34 mouse cellular contexts compared by ENCODE assay signal in the genomic region with DNA sequence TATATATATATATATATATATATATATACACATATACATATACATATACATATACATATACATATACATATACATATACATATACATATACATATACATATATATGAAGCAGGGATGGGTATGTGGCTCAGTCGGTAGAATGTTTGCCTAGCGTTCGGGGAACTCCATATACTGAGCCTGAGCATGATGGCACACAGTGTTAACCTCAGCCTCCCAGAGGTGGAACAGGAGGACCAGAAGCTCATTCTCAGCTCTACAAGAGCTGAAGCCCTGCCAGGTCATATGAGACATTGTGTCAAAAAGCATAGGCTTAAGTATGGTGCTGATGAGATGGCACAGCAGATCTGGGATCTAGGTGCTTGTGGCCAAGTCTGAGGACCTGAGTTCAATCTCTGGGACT.
"Had no signal": no experiment of that assay in that cellular context is flagged by ENCODE, and none has a peak within 500 bp of the region (broad histone marks: within the 10 kb centered on the region; RNA-seq: fewer than 3 reads in every experiment).

No protein-coding gene starts in this region.

- DNase-seq: heart, postnatal 10 days; heart, postnatal 14 days; heart, postnatal 36 days; heart, postnatal 4 days; kidney, adult 11 months; kidney, adult 18-20 months; kidney, adult 2 months; kidney, adult 8-10 months; kidney, adult 9 months; kidney, postnatal 10 days; kidney, postnatal 14 days; kidney, postnatal 25 days; kidney, postnatal 36 days; kidney, postnatal 4 days; layer of hippocampus, adult 9-11 months; layer of hippocampus, postnatal 36 days had no signal

- H3K4me3 ChIP-seq: heart, embryonic 10.5 days; heart, embryonic 12.5 days; heart, embryonic 13.5 days; heart, embryonic 15.5 days; hindbrain, embryonic 10.5 days; hindbrain, embryonic 12.5 days; hindbrain, embryonic 13.5 days; hindbrain, embryonic 15.5 days; intestine, embryonic 15.5 days; kidney, embryonic 15.5 days; layer of hippocampus, adult 2 months had no signal

- H3K36me3 ChIP-seq: heart, embryonic 10.5 days; heart, embryonic 12.5 days; heart, embryonic 15.5 days; hindbrain, embryonic 10.5 days; hindbrain, embryonic 12.5 days; hindbrain, embryonic 15.5 days; intestine, embryonic 15.5 days; kidney, embryonic 15.5 days had no signal

- H3K4me2 ChIP-seq: heart, embryonic 12.5 days; heart, embryonic 13.5 days; heart, embryonic 15.5 days; hindbrain, embryonic 12.5 days; hindbrain, embryonic 13.5 days; hindbrain, embryonic 14.5 days; hindbrain, embryonic 15.5 days; intestine, embryonic 15.5 days; kidney, embryonic 15.5 days had no signal

- H3K9ac ChIP-seq: heart, embryonic 12.5 days; heart, embryonic 13.5 days; heart, embryonic 15.5 days; hindbrain, embryonic 12.5 days; hindbrain, embryonic 13.5 days; hindbrain, embryonic 14.5 days; hindbrain, embryonic 15.5 days; intestine, embryonic 15.5 days; kidney, embryonic 15.5 days had no signal

- ATAC-seq: hindbrain, embryonic 16.5 days; hindbrain, postnatal 0 days; inflammation-experienced regulatory T-cells, adult 6 months; intestine, embryonic 15.5 days; intestine, embryonic 16.5 days; intestine, postnatal 0 days had no signal

- H3K27ac ChIP-seq: heart, embryonic 10.5 days; heart, embryonic 13.5 days; heart, embryonic 15.5 days; hindbrain, embryonic 10.5 days; hindbrain, embryonic 12.5 days; hindbrain, embryonic 13.5 days; hindbrain, embryonic 14.5 days; hindbrain, embryonic 15.5 days; hindbrain, postnatal 0 days; intestine, embryonic 15.5 days; kidney, embryonic 15.5 days; kidney, postnatal 0 days; layer of hippocampus, adult 2 months had no signal

- H3K4me1 ChIP-seq: heart, embryonic 10.5 days; heart, embryonic 12.5 days; heart, embryonic 13.5 days; heart, embryonic 15.5 days; hindbrain, embryonic 12.5 days; hindbrain, embryonic 13.5 days; hindbrain, embryonic 15.5 days; intestine, embryonic 15.5 days; kidney, embryonic 15.5 days had no signal

- H3K9me3 ChIP-seq: heart, embryonic 10.5 days; heart, embryonic 13.5 days; heart, embryonic 15.5 days; hindbrain, embryonic 13.5 days; hindbrain, embryonic 15.5 days; intestine, embryonic 15.5 days; kidney, embryonic 15.5 days had no signal

- H3K27me3 ChIP-seq: heart, embryonic 12.5 days; heart, embryonic 13.5 days; heart, embryonic 15.5 days; hindbrain, embryonic 12.5 days; hindbrain, embryonic 13.5 days; intestine, embryonic 15.5 days; kidney, embryonic 15.5 days had no signal
